17 mouse cellular contexts compared by ENCODE assay signal in genomic region chr15:8563423-8564194, GRCm38 (mm10). TPM values are rescaled to one million over a fixed set of nuclear protein-coding genes. Genes with fewer than 3 reads are reported as not detected.
"Had no signal": no experiment of that assay in that cellular context is flagged by ENCODE, and none has a peak within 500 bp of the region (broad histone marks: within the 10 kb centered on the region; RNA-seq: fewer than 3 reads in every experiment).

No protein-coding gene starts in this region.

- H3K4me2 ChIP-seq: limb, embryonic 13.5 days; liver, embryonic 13.5 days; lung, embryonic 15.5 days; midbrain, embryonic 13.5 days; neural tube, embryonic 15.5 days had no signal

- H3K36me3 ChIP-seq: limb, embryonic 13.5 days; liver, embryonic 13.5 days; lung, embryonic 15.5 days; midbrain, embryonic 13.5 days; neural tube, embryonic 15.5 days had no signal

- DNase-seq: kidney, adult 9 months; kidney, postnatal 4 days; liver, embryonic 13.5 days; liver, postnatal 0 days; right cerebral cortex, adult 18-20 months; right cerebral cortex, postnatal 25 days; thymus, postnatal 4 days had no signal

- H3K27me3 ChIP-seq: lung, embryonic 15.5 days had no signal

- H3K4me3 ChIP-seq: layer of hippocampus, adult 2 months; limb, embryonic 13.5 days; liver, embryonic 13.5 days; lung, embryonic 15.5 days; midbrain, embryonic 13.5 days; neural tube, embryonic 15.5 days had no signal

RNA-seq across cellular contexts. Expression of gene Gm2310, which starts 43.9 kb away (rescaled TPM):
- polyA plus RNA-seq: kidney, postnatal 0 days; limb, embryonic 13.5 days; liver, embryonic 13.5 days; liver, postnatal 0 days; lung, embryonic 15.5 days; midbrain, embryonic 13.5 days; midbrain, postnatal 0 days; neural tube, embryonic 11.5 days; neural tube, embryonic 15.5 days; small intestine, adult 2 months; stomach, embryonic 16.5 days had no signal
